Mouse (Mus musculus): ENCODE measurements around the gene Gm19965. TPM values are rescaled to one million over a fixed set of nuclear protein-coding genes. Genes with fewer than 3 reads are reported as not detected.

Gene Gm19965
- polyA plus RNA-seq (2012; rRNA removed): not detected in 2 replicates

GRCm38 (mm10) chr1:116802683-116803082, at the start of gene Gm19965:
Gene Gm19965 (plus strand): TSS chr1:116802983.
- no peak within 1 kb of the TSS for H3K27ac ChIP-seq (ENCODE audit: control insufficient read depth, insufficient read depth, low read depth, low read length)
- no peaks in the 10 kb centered on the region for H3K36me3 ChIP-seq (ENCODE audit: control insufficient read depth, insufficient read depth, low read length)
- H3K27me3 ChIP-seq (ENCODE audit: control insufficient read depth, insufficient read depth, low read length): no peaks in the 10 kb centered on the region
- TF ChIP-seq POLR2A (IDR thresholded peaks at IDR 0.05; ENCODE audit: control insufficient read depth, low read depth, low read length): no peak
- no peak for TF ChIP-seq CTCF (IDR thresholded peaks at IDR 0.05; ENCODE audit: control insufficient read depth, insufficient read depth, insufficient replicate concordance, low read depth, low read length)
- H3K4me1 ChIP-seq (ENCODE audit: control insufficient read depth, insufficient read depth, low read length): no peaks in the 10 kb centered on the region
- H3K4me3 ChIP-seq (ENCODE audit: control insufficient read depth, low read depth, low read length): no peak within 1 kb of the TSS

GRCm38 (mm10) chr1:116782471-116782989, 20.3 kb upstream of the Gm19965 start:
- H3K4me1 ChIP-seq (ENCODE audit: control insufficient read depth, insufficient read depth, low read length): no peaks in the 10 kb centered on the region
- no peaks in the 10 kb centered on the region for H3K36me3 ChIP-seq (ENCODE audit: control insufficient read depth, insufficient read depth, low read length)
- no peak overlapping the region for H3K4me3 ChIP-seq (ENCODE audit: control insufficient read depth, low read depth, low read length)
- no peaks in the 10 kb centered on the region for H3K27me3 ChIP-seq (ENCODE audit: control insufficient read depth, insufficient read depth, low read length)
- TF ChIP-seq POLR2A (IDR thresholded peaks at IDR 0.05; ENCODE audit: control insufficient read depth, low read depth, low read length) (no peak), CTCF (IDR thresholded peaks at IDR 0.05; ENCODE audit: control insufficient read depth, insufficient read depth, insufficient replicate concordance, low read depth, low read length) (no peak)
- H3K27ac ChIP-seq (ENCODE audit: control insufficient read depth, insufficient read depth, low read depth, low read length): no peak overlapping the region

All from testis, adult 2 months (tissue).